Mouse (Mus musculus) midbrain, embryonic 14.5 days (tissue): ENCODE data around the gene Trappc4. TPM values are rescaled to one million over a fixed set of nuclear protein-coding genes. Genes with fewer than 3 reads are reported as not detected.

Experiments used
- ATAC-seq: fragments of 200-750 bp; cut with Nextera tagmentation; 2 replicates; pipeline ENCODE4 v1.8.0; 2017; ENCODE audit warnings: moderate number of reproducible peaks, moderate library complexity; ENCODE audit not compliant: low FRiP score, low TSS enrichment
- DNase-seq: peaks from one replicate; pipeline ENCODE4 v3.0.0-alpha.2; 2015
- H3K27ac ChIP-seq: fragments of 300-500 bp; sonication (generic); replicated peaks from 2 replicates; pipeline ENCODE4 v1.5.1; 2014; ENCODE audit warnings: mild to moderate bottlenecking, low read depth, low read length, moderate library complexity
- H3K27me3 ChIP-seq: fragments of 300-500 bp; sonication (generic); 2 replicates; pipeline ENCODE4 v1.6.1; 2014; ENCODE audit warnings: low read length, control low read depth, mixed read lengths; ENCODE audit not compliant: control insufficient read depth, insufficient read depth
- H3K36me3 ChIP-seq: fragments of 300-500 bp; sonication (generic); 2 replicates; pipeline ENCODE4 v1.6.1; 2014; ENCODE audit warnings: low read length, control low read depth; ENCODE audit not compliant: control insufficient read depth, insufficient read depth
- H3K4me1 ChIP-seq: fragments of 300-500 bp; sonication (generic); 2 replicates; pipeline ENCODE4 v1.6.1; 2014; ENCODE audit warnings: mild to moderate bottlenecking, antibody characterized with exemption, low read length, control low read depth; ENCODE audit not compliant: control insufficient read depth, insufficient read depth
- H3K4me2 ChIP-seq: fragments of 300-500 bp; sonication (generic); 2 replicates; pipeline ENCODE4 v1.6.1; 2014; ENCODE audit warnings: mild to moderate bottlenecking, low read length, moderate library complexity
- H3K4me3 ChIP-seq: fragments of 300-500 bp; sonication (generic); replicated peaks from 2 replicates; pipeline ENCODE4 v1.5.1; 2014; ENCODE audit warnings: low read depth, low read length
- H3K9ac ChIP-seq: fragments of 300-500 bp; sonication (generic); replicated peaks from 2 replicates; pipeline ENCODE4 v1.6.1; 2014; ENCODE audit warnings: mild to moderate bottlenecking, low read length, moderate library complexity
- H3K9me3 ChIP-seq: fragments of 300-500 bp; sonication (generic); 2 replicates; pipeline ENCODE4 v1.6.1; 2016; ENCODE audit warnings: low read length, control low read depth, mixed read lengths; ENCODE audit not compliant: control insufficient read depth
- WGBS: fragments of 180-500 bp; shearing (Covaris S2); extraction: QIAGEN DNeasy Blood & Tissue Kit; methylation state at CpG from one replicate; pipeline ENCODE4 v1.1.7; 2014; 5-methylcytosine and 5-hydroxymethylcytosine counted together
- polyA plus RNA-seq: library from polyadenylated mRNA; unstranded; fragments of >200 nt; fragmentation: Nextera tagmentation; extraction: Ambion mirVana; gene quantifications from 2 replicates; pipeline ENCODE4 v1.2.1, GENCODE M21; 2014

Trappc4 gene
- polyA plus RNA-seq, 1 experiment from 2014 or later, result 329 TPM

- ATAC-seq (no peak), DNase-seq (peak; percentile 45)
- WGBS, result 14% methylated on average over 4 of the region's 4 CpGs
- peaks cover 14% of the 10 kb centered on the region for H3K4me1 ChIP-seq
- peak overlapping the region; percentile 76; the same call in 1 of the 2 replicates for H3K9ac ChIP-seq
- H3K9me3 ChIP-seq, result no peaks in the 10 kb centered on the region
- H3K36me3 ChIP-seq, result peaks cover 43% of the 10 kb centered on the region
- peak overlapping the region; percentile 71 for H3K4me3 ChIP-seq
- H3K4me2 ChIP-seq, result peak overlapping the region; percentile 96
- H3K27ac ChIP-seq, result peak overlapping the region; percentile 89; the same call in 1 of the 2 replicates
- H3K27me3 ChIP-seq, result no peaks in the 10 kb centered on the region
Observed at GRCm38 (mm10) chr9:44398087-44398486, 9.3 kb downstream of the Trappc4 start.

- peak within 1 kb of the TSS; percentile 89 for H3K27ac ChIP-seq
- H3K27me3 ChIP-seq, result no peaks in the 10 kb centered on the region
- peak within 1 kb of the TSS; percentile 76 for H3K9ac ChIP-seq
- peak; percentile 97 for ATAC-seq
- DNase-seq, result peak; percentile 95
- H3K4me2 ChIP-seq, result peak within 1 kb of the TSS; percentile 96
- H3K4me1 ChIP-seq, result peaks cover 14% of the 10 kb centered on the region
- no peaks in the 10 kb centered on the region for H3K9me3 ChIP-seq
- under 1% methylated on average over 43 of the region's 43 CpGs for WGBS
- H3K36me3 ChIP-seq, result peaks cover 37% of the 10 kb centered on the region
- peak within 1 kb of the TSS; percentile 71 for H3K4me3 ChIP-seq
Observed at GRCm38 (mm10) chr9:44396684-44397411, 10.6 kb downstream of the Trappc4 start, which contains the start of gene Slc37a4. Slc37a4 (plus strand) TSS chr9:44396852.

GRCm38 (mm10) chr9:44391466-44391865 lies 15.9 kb downstream of the Trappc4 start:
- ATAC-seq (no peak), DNase-seq (peak; percentile 86)
- peaks cover 56% of the 10 kb centered on the region for H3K36me3 ChIP-seq
- H3K4me2 ChIP-seq, result no peak overlapping the region
- H3K27me3 ChIP-seq, result no peaks in the 10 kb centered on the region
- H3K9me3 ChIP-seq, result no peaks in the 10 kb centered on the region
- no peak overlapping the region for H3K4me3 ChIP-seq
- no peaks in the 10 kb centered on the region; the same call in 1 of the 2 replicates for H3K4me1 ChIP-seq
- WGBS, result 34% methylated on average over 4 of the region's 4 CpGs
- H3K9ac ChIP-seq, result no peak overlapping the region
- no peak overlapping the region for H3K27ac ChIP-seq

GRCm38 (mm10) chr9:44389273-44389672 lies 18.1 kb downstream of the Trappc4 start:
- Histone ChIP-seq H3K27me3 (no peaks in the 10 kb centered on the region), H3K4me2 (no peak overlapping the region), H3K36me3 (peaks cover 78% of the 10 kb centered on the region), H3K27ac (no peak overlapping the region), H3K9ac (no peak overlapping the region), H3K9me3 (no peaks in the 10 kb centered on the region), H3K4me1 (no peaks in the 10 kb centered on the region), H3K4me3 (no peak overlapping the region)
- no peak for ATAC-seq
- 61% methylated on average over 8 of the region's 8 CpGs for WGBS
- DNase-seq, result peak; percentile 73

- ATAC-seq (no peak), DNase-seq (no peak)
- H3K4me3 ChIP-seq, result no peak overlapping the region
- H3K4me2 ChIP-seq, result no peak overlapping the region
- no peaks in the 10 kb centered on the region for H3K27me3 ChIP-seq
- no peak overlapping the region for H3K27ac ChIP-seq
- H3K36me3 ChIP-seq, result peaks cover 95% of the 10 kb centered on the region
- no peaks in the 10 kb centered on the region for H3K4me1 ChIP-seq
- H3K9me3 ChIP-seq, result no peaks in the 10 kb centered on the region
- WGBS, result 81% methylated on average over 3 of the region's 3 CpGs
- H3K9ac ChIP-seq, result no peak overlapping the region
Observed at GRCm38 (mm10) chr9:44387221-44387620, 20.2 kb downstream of the Trappc4 start.

GRCm38 (mm10) chr9:44384596-44384995 lies 22.8 kb downstream of the Trappc4 start:
- H3K27me3 ChIP-seq, result no peaks in the 10 kb centered on the region
- 94% methylated on average over 13 of the region's 13 CpGs for WGBS

GRCm38 (mm10) chr9:44379862-44380261 lies 27.5 kb downstream of the Trappc4 start:
- no peak for DNase-seq
- 13% methylated on average over 15 of the region's 15 CpGs for WGBS

More at GRCm38 (mm10) chr9:44384596-44384995, 22.8 kb downstream of the Trappc4 start:
- peaks cover 9% of the 10 kb centered on the region for H3K4me1 ChIP-seq
- no peak for DNase-seq
- no peak overlapping the region for H3K9ac ChIP-seq
- H3K9me3 ChIP-seq, result no peaks in the 10 kb centered on the region
- ATAC-seq, result no peak
- H3K4me2 ChIP-seq, result no peak overlapping the region
- H3K27ac ChIP-seq, result no peak overlapping the region
- H3K36me3 ChIP-seq, result peaks cover 90% of the 10 kb centered on the region
- H3K4me3 ChIP-seq, result no peak overlapping the region

GRCm38 (mm10) chr9:44379054-44379834 lies 28.2 kb downstream of the Trappc4 start, which contains the start of gene Hyou1:
Hyou1 (plus strand) TSS chr9:44379490.
- no peaks in the 10 kb centered on the region for H3K27me3 ChIP-seq
- peaks cover 36% of the 10 kb centered on the region for H3K36me3 ChIP-seq
- peaks cover 21% of the 10 kb centered on the region for H3K4me1 ChIP-seq

More at GRCm38 (mm10) chr9:44379862-44380261, 27.5 kb downstream of the Trappc4 start:
- Histone ChIP-seq H3K9ac (peak overlapping the region; percentile 91), H3K4me3 (peak overlapping the region; percentile 88), H3K27me3 (no peaks in the 10 kb centered on the region), H3K4me1 (peaks cover 21% of the 10 kb centered on the region), H3K4me2 (peak overlapping the region; percentile 95), H3K9me3 (no peaks in the 10 kb centered on the region), H3K36me3 (peaks cover 43% of the 10 kb centered on the region), H3K27ac (peak overlapping the region; percentile 85)
- peak; percentile 23; the same call in 1 of the 2 replicates for ATAC-seq

More at GRCm38 (mm10) chr9:44379054-44379834, 28.2 kb downstream of the Trappc4 start, which contains the start of gene Hyou1:
- H3K4me2 ChIP-seq, result peak within 1 kb of the TSS; percentile 95
- H3K27ac ChIP-seq, result peak within 1 kb of the TSS; percentile 90
- peak within 1 kb of the TSS; percentile 91 for H3K9ac ChIP-seq
- peak within 1 kb of the TSS; percentile 88 for H3K4me3 ChIP-seq
- peak; percentile 99 for ATAC-seq
- under 1% methylated on average over 83 of the region's 83 CpGs for WGBS
- peak; percentile 99 for DNase-seq
- H3K9me3 ChIP-seq, result no peaks in the 10 kb centered on the region
